Mouse (Mus musculus) kidney, embryonic 15.5 days (tissue): ENCODE measurements around the gene Phf23. TPM values are rescaled to one million over a fixed set of nuclear protein-coding genes. Genes with fewer than 3 reads are reported as not detected.

ENCODE experiments used
- ATAC-seq: fragments of 200-750 bp; cut with Nextera tagmentation; replicated peaks from 2 replicates; pipeline ENCODE4 v1.8.0; 2017; ENCODE audit warnings: moderate TSS enrichment; ENCODE audit not compliant: low FRiP score
- H3K27ac ChIP-seq: fragments of 300-500 bp; sonication (generic); 2 replicates; pipeline ENCODE4 v1.5.1; 2015; ENCODE audit warnings: mild to moderate bottlenecking, inconsistent platforms
- H3K27me3 ChIP-seq: fragments of 300-500 bp; sonication (generic); 2 replicates; pipeline ENCODE4 v1.6.1; 2015; ENCODE audit warnings: inconsistent platforms
- H3K36me3 ChIP-seq: fragments of 300-500 bp; sonication (generic); 2 replicates; pipeline ENCODE4 v1.6.1; 2015; ENCODE audit warnings: inconsistent platforms
- H3K4me1 ChIP-seq: fragments of 300-500 bp; sonication (generic); 2 replicates; pipeline ENCODE4 v1.6.1; 2015; ENCODE audit warnings: inconsistent platforms
- H3K4me2 ChIP-seq: fragments of 300-500 bp; sonication (generic); 2 replicates; pipeline ENCODE4 v1.6.1; 2015; ENCODE audit warnings: moderate library complexity, mild to moderate bottlenecking, inconsistent platforms
- H3K4me3 ChIP-seq: fragments of 300-500 bp; sonication (generic); replicated peaks from 2 replicates; pipeline ENCODE4 v1.5.1; 2015; ENCODE audit warnings: mild to moderate bottlenecking, inconsistent platforms
- H3K9ac ChIP-seq: fragments of 300-500 bp; sonication (generic); 2 replicates; pipeline ENCODE4 v1.6.1; 2015; ENCODE audit warnings: mild to moderate bottlenecking, inconsistent platforms
- H3K9me3 ChIP-seq: fragments of 300-500 bp; sonication (generic); replicated peaks from 2 replicates; pipeline ENCODE4 v1.6.1; 2016; ENCODE audit warnings: inconsistent platforms
- WGBS: fragments of 180-500 bp; shearing (Covaris S2); methylation state at CpG from one replicate; pipeline ENCODE4 v1.1.7; 2015; ENCODE audit warnings: mixed read lengths; 5-methylcytosine and 5-hydroxymethylcytosine counted together
- polyA plus RNA-seq: library from polyadenylated mRNA; unstranded; fragments of >200 nt; fragmentation: Nextera tagmentation; extraction: Ambion mirVana; gene quantifications from 2 replicates; pipeline ENCODE4 v1.2.1, GENCODE M21; 2015

Phf23 gene
- polyA plus RNA-seq, 1 experiment from 2014 or later, result 78.8 TPM

- no peak for ATAC-seq
- no peaks in the 10 kb centered on the region for H3K9me3 ChIP-seq
- peaks cover 56% of the 10 kb centered on the region for H3K36me3 ChIP-seq
- peak overlapping the region; percentile 97 for H3K4me3 ChIP-seq
- H3K4me2 ChIP-seq, result peak overlapping the region; percentile 72
- 3% methylated on average over 16 of the region's 16 CpGs for WGBS
- peak overlapping the region; percentile 76 for H3K9ac ChIP-seq
- H3K27ac ChIP-seq, result peak overlapping the region; percentile 100
- H3K27me3 ChIP-seq, result no peaks in the 10 kb centered on the region
- H3K4me1 ChIP-seq, result peaks cover 32% of the 10 kb centered on the region
These were observed 15.8 kb upstream of the Phf23 start for GRCm38 (mm10) chr11:69979827-69980195.

GRCm38 (mm10) chr11:69980196-69981140, 15.1 kb upstream of the Phf23 start:
- H3K4me2 ChIP-seq, result peak overlapping the region; percentile 72
- H3K27ac ChIP-seq, result peak overlapping the region; percentile 100
- H3K27me3 ChIP-seq, result no peaks in the 10 kb centered on the region
- WGBS, result under 1% methylated on average over 51 of the region's 60 CpGs
- H3K4me3 ChIP-seq, result peak overlapping the region; percentile 97
- peaks cover 32% of the 10 kb centered on the region for H3K4me1 ChIP-seq
- H3K36me3 ChIP-seq, result peaks cover 56% of the 10 kb centered on the region
- peak; percentile 94 for ATAC-seq
- H3K9me3 ChIP-seq, result no peaks in the 10 kb centered on the region
- H3K9ac ChIP-seq, result peak overlapping the region; percentile 93

GRCm38 (mm10) chr11:69981141-69981762, 14.3 kb upstream of the Phf23 start, which contains the start of gene Ctdnep1:
Gene Ctdnep1 (plus strand): TSS chr11:69981156.
- ATAC-seq, result peak; percentile 55; the same call in 1 of the 2 replicates
- H3K9ac ChIP-seq, result peak within 1 kb of the TSS; percentile 93
- H3K4me2 ChIP-seq, result peak within 1 kb of the TSS; percentile 72
- no peaks in the 10 kb centered on the region for H3K27me3 ChIP-seq
- no peaks in the 10 kb centered on the region for H3K9me3 ChIP-seq
- H3K36me3 ChIP-seq, result peaks cover 55% of the 10 kb centered on the region
- peaks cover 32% of the 10 kb centered on the region for H3K4me1 ChIP-seq
- WGBS, result under 1% methylated on average over 40 of the region's 43 CpGs
- peak within 1 kb of the TSS; percentile 97 for H3K4me3 ChIP-seq
- H3K27ac ChIP-seq, result peak within 1 kb of the TSS; percentile 100

- no peak for ATAC-seq
- no peaks in the 10 kb centered on the region for H3K27me3 ChIP-seq
- peak within 1 kb of the TSS; percentile 100 for H3K27ac ChIP-seq
- H3K4me1 ChIP-seq, result peaks cover 32% of the 10 kb centered on the region
- peaks cover 55% of the 10 kb centered on the region for H3K36me3 ChIP-seq
- WGBS, result 47% methylated on average over 8 of the region's 8 CpGs
- H3K4me3 ChIP-seq, result peak within 1 kb of the TSS; percentile 97
- no peaks in the 10 kb centered on the region for H3K9me3 ChIP-seq
- H3K4me2 ChIP-seq, result peak within 1 kb of the TSS; percentile 72
- H3K9ac ChIP-seq, result peak within 1 kb of the TSS; percentile 93
These were observed 13.4 kb upstream of the Phf23 start, which contains the start of gene Elp5 for GRCm38 (mm10) chr11:69982225-69982624. Gene Elp5 (minus strand): TSS chr11:69982517.

- peaks cover 55% of the 10 kb centered on the region for H3K36me3 ChIP-seq
- no peaks in the 10 kb centered on the region for H3K27me3 ChIP-seq
- WGBS, result 13% methylated on average over 5 of the region's 5 CpGs
- peak overlapping the region; percentile 97 for H3K4me3 ChIP-seq
- no peaks in the 10 kb centered on the region for H3K9me3 ChIP-seq
- H3K4me2 ChIP-seq, result peak overlapping the region; percentile 72
- H3K9ac ChIP-seq, result peak overlapping the region; percentile 93
- H3K27ac ChIP-seq, result peak overlapping the region; percentile 100
- H3K4me1 ChIP-seq, result peaks cover 32% of the 10 kb centered on the region
- no peak for ATAC-seq
These were observed 12.7 kb upstream of the Phf23 start for GRCm38 (mm10) chr11:69982877-69983276.

GRCm38 (mm10) chr11:69983377-69983776, 12.2 kb upstream of the Phf23 start:
- peaks cover 55% of the 10 kb centered on the region for H3K36me3 ChIP-seq
- 82% methylated on average over 4 of the region's 4 CpGs for WGBS
- no peaks in the 10 kb centered on the region for H3K27me3 ChIP-seq
- no peaks in the 10 kb centered on the region for H3K9me3 ChIP-seq
- no peak for ATAC-seq
- peak overlapping the region; percentile 100 for H3K27ac ChIP-seq
- peak overlapping the region; percentile 72 for H3K4me2 ChIP-seq
- peaks cover 32% of the 10 kb centered on the region for H3K4me1 ChIP-seq
- peak overlapping the region; percentile 97 for H3K4me3 ChIP-seq
- H3K9ac ChIP-seq, result peak overlapping the region; percentile 41; the same call in 1 of the 2 replicates

GRCm38 (mm10) chr11:69984431-69984830, 11.1 kb upstream of the Phf23 start:
- H3K4me1 ChIP-seq, result peaks cover 24% of the 10 kb centered on the region
- 89% methylated on average over 8 of the region's 8 CpGs for WGBS
- ATAC-seq, result no peak
- no peak overlapping the region for H3K9ac ChIP-seq
- H3K36me3 ChIP-seq, result peaks cover 60% of the 10 kb centered on the region
- H3K27ac ChIP-seq, result no peak overlapping the region
- H3K4me3 ChIP-seq, result no peak overlapping the region
- H3K4me2 ChIP-seq, result no peak overlapping the region
- H3K27me3 ChIP-seq, result no peaks in the 10 kb centered on the region
- H3K9me3 ChIP-seq, result no peaks in the 10 kb centered on the region

- Histone ChIP-seq H3K36me3 (peaks cover 74% of the 10 kb centered on the region), H3K27me3 (no peaks in the 10 kb centered on the region), H3K4me1 (peaks cover 24% of the 10 kb centered on the region), H3K27ac (peak overlapping the region; percentile 95), H3K4me3 (no peak overlapping the region; the same call in 1 of the 2 replicates), H3K4me2 (no peak overlapping the region), H3K9me3 (no peaks in the 10 kb centered on the region), H3K9ac (peak overlapping the region; percentile 64; the same call in 1 of the 2 replicates)
- WGBS, result 87% methylated on average over 8 of the region's 8 CpGs
- no peak for ATAC-seq
These were observed 5.6 kb upstream of the Phf23 start for GRCm38 (mm10) chr11:69989949-69990348.

GRCm38 (mm10) chr11:69990850-69991691, 4.5 kb upstream of the Phf23 start, which contains the start of gene Gabarap:
Gene Gabarap (plus strand): TSS chr11:69991143.
- WGBS, result under 1% methylated on average over 40 of the region's 40 CpGs
- H3K4me1 ChIP-seq, result peaks cover 24% of the 10 kb centered on the region
- H3K27ac ChIP-seq, result peak within 1 kb of the TSS; percentile 95
- H3K27me3 ChIP-seq, result no peaks in the 10 kb centered on the region
- H3K36me3 ChIP-seq, result peaks cover 63% of the 10 kb centered on the region
- peak within 1 kb of the TSS; percentile 66 for H3K4me2 ChIP-seq
- peak within 1 kb of the TSS; percentile 64 for H3K9ac ChIP-seq
- peak within 1 kb of the TSS; percentile 59 for H3K4me3 ChIP-seq
- H3K9me3 ChIP-seq, result no peaks in the 10 kb centered on the region
- peak; percentile 78 for ATAC-seq

- Histone ChIP-seq H3K9ac (peak overlapping the region; percentile 64), H3K27me3 (no peaks in the 10 kb centered on the region), H3K27ac (peak overlapping the region; percentile 95), H3K4me3 (peak overlapping the region; percentile 59), H3K4me1 (peaks cover 24% of the 10 kb centered on the region), H3K9me3 (no peaks in the 10 kb centered on the region), H3K4me2 (peak overlapping the region; percentile 66), H3K36me3 (peaks cover 57% of the 10 kb centered on the region)
- under 1% methylated on average over 15 of the region's 15 CpGs for WGBS
- 0 out of 2 replicates have a peak, but pooled peaks have one; percentile 3 for ATAC-seq
These were observed 3.9 kb upstream of the Phf23 start for GRCm38 (mm10) chr11:69991711-69992110.

- H3K27ac ChIP-seq, result no peak overlapping the region
- H3K36me3 ChIP-seq, result peaks cover 50% of the 10 kb centered on the region
- WGBS, result 77% methylated on average over 10 of the region's 10 CpGs
- no peaks in the 10 kb centered on the region for H3K27me3 ChIP-seq
- H3K4me1 ChIP-seq, result peaks cover 26% of the 10 kb centered on the region
- no peaks in the 10 kb centered on the region for H3K9me3 ChIP-seq
- peak overlapping the region; percentile 64 for H3K9ac ChIP-seq
- H3K4me2 ChIP-seq, result peak overlapping the region; percentile 66
- H3K4me3 ChIP-seq, result peak overlapping the region; percentile 59
- ATAC-seq, result no peak
These were observed 3.2 kb upstream of the Phf23 start for GRCm38 (mm10) chr11:69992396-69992795.
